Mouse (Mus musculus): ENCODE measurements around the gene Frmd5.

DNA sequence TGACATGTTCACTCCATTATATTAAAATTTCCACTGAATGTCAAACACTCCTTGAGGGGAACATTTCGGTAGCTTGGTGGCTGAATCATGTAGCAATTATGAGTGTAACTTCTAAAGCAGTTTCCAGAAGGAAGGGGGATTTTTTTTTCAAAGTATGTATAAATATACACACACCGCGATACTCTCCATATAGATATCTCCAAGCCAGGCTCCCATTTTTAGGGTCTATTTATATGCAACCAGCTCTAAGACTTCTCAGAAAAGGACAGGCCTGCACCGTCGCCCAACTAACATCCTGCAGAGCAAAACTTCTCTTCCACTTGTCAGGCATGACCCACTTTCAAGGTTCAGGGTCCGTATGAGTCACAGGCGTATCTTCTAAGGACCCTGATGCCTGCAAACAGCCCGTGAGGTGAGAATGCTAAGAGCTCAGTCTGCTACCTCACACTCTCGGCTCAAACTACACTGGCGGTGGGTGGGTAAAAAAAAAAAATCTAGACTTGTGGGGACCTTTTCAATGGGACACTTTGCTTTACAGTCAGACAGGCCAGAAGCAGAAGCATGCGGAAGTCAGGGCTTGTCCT, 197.7 kb downstream of the Frmd5 start:
- TF ChIP-seq CTCF (IDR thresholded peaks at IDR 0.05; ENCODE audit: low read depth) (no peak), EP300 (IDR thresholded peaks at IDR 0.05; ENCODE audit: low read depth) (no peak)
